Mouse (Mus musculus): ENCODE measurements at regions not wholly inside any gene's neighbourhood (a gene's known extent, or its start where the extent isn't known, plus 50 kb on each side); places are given as distances from the start of the nearest gene placed in this dataset.

GRCm38 (mm10) chrX:11597548-11597947, 269.9 kb downstream of the H2al1j start:
- Histone ChIP-seq H3K36me3 (no peaks in the 10 kb centered on the region), H3K4me3 (no peak overlapping the region), H3K27ac (no peak overlapping the region), H3K4me1 (no peaks in the 10 kb centered on the region), H3K27me3 (ENCODE audit: low read depth, poor library complexity, severe bottlenecking) (peaks cover 100% of the 10 kb centered on the region), H3K9me3 (replicated peaks) (no peaks in the 10 kb centered on the region)
- 81% methylated on average over 7 of the region's 7 CpGs for WGBS
- DNase-seq (ENCODE audit: low spot score): no peak

DNA sequence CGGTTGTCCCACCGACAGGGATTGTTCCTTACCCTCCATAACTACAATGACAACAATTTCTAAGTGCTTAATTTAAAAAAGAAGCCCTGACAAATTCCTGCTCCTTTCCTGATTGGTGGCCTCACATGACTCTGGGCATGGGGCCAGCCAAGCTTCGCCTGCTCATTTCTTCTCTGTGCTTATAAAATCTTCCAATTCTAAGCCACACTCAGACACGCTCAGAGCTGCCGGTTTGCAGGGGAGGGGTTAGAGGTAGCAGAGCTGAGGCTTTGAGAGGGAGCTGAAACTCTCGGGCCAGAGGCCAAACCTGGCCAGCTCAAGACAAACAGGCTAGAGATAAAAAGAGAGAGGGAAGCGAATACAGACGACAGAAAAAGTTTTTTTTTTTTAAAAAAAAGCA, 286.6 kb downstream of the H2al1j start:
- Histone ChIP-seq H3K27me3 (ENCODE audit: low read depth, poor library complexity, severe bottlenecking) (peaks cover 44% of the 10 kb centered on the region), H3K4me3 (no peak overlapping the region), H3K27ac (no peak overlapping the region), H3K36me3 (no peaks in the 10 kb centered on the region), H3K4me1 (no peaks in the 10 kb centered on the region), H3K9me3 (replicated peaks) (no peaks in the 10 kb centered on the region)
- DNase-seq (ENCODE audit: low spot score): no peak
- WGBS: 55% methylated on average over 8 of the region's 8 CpGs

GRCm38 (mm10) chrX:11621045-11621763, 293.6 kb downstream of the H2al1j start:
- Histone ChIP-seq H3K27ac (no peak overlapping the region), H3K27me3 (ENCODE audit: low read depth, poor library complexity, severe bottlenecking) (peaks cover 61% of the 10 kb centered on the region), H3K9me3 (replicated peaks) (no peaks in the 10 kb centered on the region), H3K4me1 (peaks cover 7% of the 10 kb centered on the region), H3K36me3 (no peaks in the 10 kb centered on the region), H3K4me3 (no peak overlapping the region)
- 56% methylated on average over 19 of the region's 19 CpGs for WGBS
- no peak for DNase-seq (ENCODE audit: low spot score)

DNA sequence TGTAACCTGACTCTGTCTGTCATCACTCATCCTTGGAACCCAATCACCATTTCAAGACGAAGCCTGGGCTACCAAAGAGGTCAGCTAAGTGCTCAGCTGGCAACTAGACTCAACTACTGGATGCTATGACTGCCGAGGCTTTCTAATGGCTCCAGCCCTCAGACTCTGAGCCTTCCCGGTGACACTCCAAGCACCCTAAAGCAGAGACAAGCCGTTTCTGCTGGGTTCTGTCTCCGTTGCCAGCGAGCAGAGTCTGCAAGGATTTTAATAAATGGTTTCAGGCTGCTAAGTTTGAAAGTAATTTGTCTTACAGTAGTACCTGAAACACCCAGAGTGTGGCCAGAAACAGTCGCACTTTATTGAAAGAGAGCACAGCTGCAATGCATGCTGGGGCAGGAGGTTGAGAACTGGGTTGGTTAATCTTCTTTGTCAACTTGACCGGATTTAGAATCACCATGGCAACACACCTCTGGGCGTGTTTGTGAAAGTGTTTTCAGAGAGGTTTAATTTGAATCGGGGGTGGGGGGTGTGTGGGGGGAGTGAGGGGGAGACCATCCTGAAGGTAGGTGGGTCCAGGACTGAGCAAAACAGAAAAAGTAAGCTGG, 298.8 kb downstream of the H2al1j start:
- Histone ChIP-seq H3K36me3 (no peaks in the 10 kb centered on the region), H3K4me3 (no peak overlapping the region)
- 56% methylated on average over 10 of the region's 10 CpGs for WGBS

GRCm38 (mm10) chrX:11629362-11629761, 301.7 kb downstream of the H2al1j start:
- 79% methylated on average over 2 of the region's 2 CpGs for WGBS
- peaks cover 16% of the 10 kb centered on the region for H3K4me1 ChIP-seq
- H3K4me3 ChIP-seq: no peak overlapping the region
- H3K27me3 ChIP-seq (ENCODE audit: low read depth, poor library complexity, severe bottlenecking): peaks cover 96% of the 10 kb centered on the region
- DNase-seq (ENCODE audit: low spot score): no peak
- H3K27ac ChIP-seq: no peak overlapping the region
- H3K9me3 ChIP-seq (replicated peaks): no peaks in the 10 kb centered on the region
- H3K36me3 ChIP-seq: no peaks in the 10 kb centered on the region

More for the DNA sequence above, 298.8 kb downstream of the H2al1j start:
- H3K27ac ChIP-seq: no peak overlapping the region
- H3K9me3 ChIP-seq (replicated peaks): no peaks in the 10 kb centered on the region
- DNase-seq (ENCODE audit: low spot score): no peak
- H3K27me3 ChIP-seq (ENCODE audit: low read depth, poor library complexity, severe bottlenecking): peaks cover 90% of the 10 kb centered on the region
- H3K4me1 ChIP-seq: peaks cover 13% of the 10 kb centered on the region

- WGBS: 6% methylated on average over 1 of the region's 1 CpGs
- peaks cover 96% of the 10 kb centered on the region for H3K27me3 ChIP-seq (ENCODE audit: low read depth, poor library complexity, severe bottlenecking)
These were observed 302.3 kb downstream of the H2al1j start for GRCm38 (mm10) chrX:11629906-11630305.

GRCm38 (mm10) chrX:11631186-11631913, 303.7 kb downstream of the H2al1j start:
- peak overlapping the region; percentile 30 for H3K4me3 ChIP-seq
- H3K4me1 ChIP-seq: peaks cover 16% of the 10 kb centered on the region
- peaks cover 96% of the 10 kb centered on the region for H3K27me3 ChIP-seq (ENCODE audit: low read depth, poor library complexity, severe bottlenecking)
- WGBS: 12% methylated on average over 14 of the region's 14 CpGs
- DNase-seq (ENCODE audit: low spot score): no peak
- H3K27ac ChIP-seq: no peak overlapping the region
- no peaks in the 10 kb centered on the region for H3K9me3 ChIP-seq (replicated peaks)
- no peaks in the 10 kb centered on the region for H3K36me3 ChIP-seq

More at GRCm38 (mm10) chrX:11629906-11630305, 302.3 kb downstream of the H2al1j start:
- Histone ChIP-seq H3K36me3 (no peaks in the 10 kb centered on the region), H3K9me3 (replicated peaks) (no peaks in the 10 kb centered on the region), H3K27ac (no peak overlapping the region), H3K4me3 (no peak overlapping the region), H3K4me1 (peaks cover 16% of the 10 kb centered on the region)
- DNase-seq (ENCODE audit: low spot score): peak; percentile 31

- Histone ChIP-seq H3K36me3 (no peaks in the 10 kb centered on the region), H3K27me3 (ENCODE audit: low read depth, poor library complexity, severe bottlenecking) (peaks cover 94% of the 10 kb centered on the region), H3K27ac (no peak overlapping the region), H3K9me3 (replicated peaks) (no peaks in the 10 kb centered on the region), H3K4me1 (peaks cover 16% of the 10 kb centered on the region), H3K4me3 (peak overlapping the region; percentile 30)
- 12% methylated on average over 14 of the region's 14 CpGs for WGBS
- no peak for DNase-seq (ENCODE audit: low spot score)
These were observed 304.4 kb downstream of the H2al1j start for GRCm38 (mm10) chrX:11632011-11632410.

- H3K9me3 ChIP-seq (replicated peaks): no peaks in the 10 kb centered on the region
- peaks cover 16% of the 10 kb centered on the region for H3K4me1 ChIP-seq
- H3K27ac ChIP-seq: no peak overlapping the region
- no peak overlapping the region for H3K4me3 ChIP-seq
- WGBS: 65% methylated on average over 6 of the region's 6 CpGs
- no peaks in the 10 kb centered on the region for H3K36me3 ChIP-seq
- DNase-seq (ENCODE audit: low spot score): peak; percentile 47
- H3K27me3 ChIP-seq (ENCODE audit: low read depth, poor library complexity, severe bottlenecking): peaks cover 89% of the 10 kb centered on the region
These were observed 306.2 kb downstream of the H2al1j start for GRCm38 (mm10) chrX:11633823-11634222.

DNA sequence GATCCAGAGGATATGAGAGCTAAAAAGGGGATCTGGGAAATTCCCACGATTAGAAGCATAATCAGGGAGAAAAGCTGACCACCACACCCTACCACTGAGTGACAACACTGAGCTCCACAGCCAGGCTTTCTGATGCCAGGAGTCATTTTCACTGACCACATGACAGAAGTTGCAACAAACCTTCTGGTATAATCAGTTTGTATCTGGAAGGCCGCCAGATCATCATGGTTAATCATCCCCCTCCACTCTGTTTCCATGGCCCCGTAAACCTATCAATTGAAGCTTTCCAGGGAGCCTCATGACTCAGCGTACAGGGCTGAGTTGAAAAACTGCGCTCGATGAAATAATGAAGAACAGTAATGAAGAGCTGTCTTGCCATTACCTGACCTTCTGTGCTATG, 316.9 kb downstream of the H2al1j start:
- no peak overlapping the region for H3K4me3 ChIP-seq
- no peaks in the 10 kb centered on the region for H3K4me1 ChIP-seq
- H3K36me3 ChIP-seq: no peaks in the 10 kb centered on the region
- H3K27ac ChIP-seq: no peak overlapping the region
- H3K27me3 ChIP-seq (ENCODE audit: low read depth, poor library complexity, severe bottlenecking): peaks cover 87% of the 10 kb centered on the region
- WGBS: 83% methylated on average over 6 of the region's 6 CpGs
- H3K9me3 ChIP-seq (replicated peaks): no peaks in the 10 kb centered on the region
- DNase-seq (ENCODE audit: low spot score): no peak

- no peak for DNase-seq (ENCODE audit: low spot score)
- Histone ChIP-seq H3K4me3 (no peak overlapping the region), H3K27me3 (ENCODE audit: low read depth, poor library complexity, severe bottlenecking) (peaks cover 92% of the 10 kb centered on the region), H3K9me3 (replicated peaks) (no peaks in the 10 kb centered on the region), H3K36me3 (no peaks in the 10 kb centered on the region), H3K4me1 (no peaks in the 10 kb centered on the region), H3K27ac (no peak overlapping the region)
- WGBS: 90% methylated on average over 7 of the region's 7 CpGs
These were observed 319.3 kb downstream of the H2al1j start for GRCm38 (mm10) chrX:11646681-11647526.

DNA sequence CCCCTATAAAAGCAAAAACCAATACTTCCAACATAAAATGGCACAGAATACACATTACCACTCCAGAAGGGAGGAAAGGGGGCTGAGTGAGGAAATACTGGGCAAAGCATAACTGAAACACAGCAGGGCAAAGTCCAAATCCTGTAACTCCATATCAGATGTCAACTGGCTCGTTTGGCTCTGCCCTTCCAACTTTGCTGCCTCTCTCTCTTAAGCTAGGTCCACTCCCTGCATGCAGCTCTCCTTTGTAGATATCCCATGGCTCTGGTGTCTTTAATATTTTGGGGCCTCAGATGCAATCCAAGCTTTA, 319.9 kb downstream of the H2al1j start:
- peaks cover 93% of the 10 kb centered on the region for H3K27me3 ChIP-seq (ENCODE audit: low read depth, poor library complexity, severe bottlenecking)
- 53% methylated on average over 1 of the region's 1 CpGs for WGBS

More for the DNA sequence above, 319.9 kb downstream of the H2al1j start:
- no peak for DNase-seq (ENCODE audit: low spot score)
- H3K27ac ChIP-seq: no peak overlapping the region
- no peaks in the 10 kb centered on the region for H3K9me3 ChIP-seq (replicated peaks)
- no peaks in the 10 kb centered on the region for H3K4me1 ChIP-seq
- H3K4me3 ChIP-seq: no peak overlapping the region
- no peaks in the 10 kb centered on the region for H3K36me3 ChIP-seq

Measured in limb, embryonic 10.5 days (tissue).